Mouse (Mus musculus) lung, postnatal 0 days (tissue): ENCODE data around the gene Tmem259.

Source experiments
- CTCF ChIP-seq: IDR thresholded peaks from 2 replicates; pipeline ENCODE4 v1.5.1; 2016; ENCODE audit warnings: antibody characterized with exemption, mild to moderate bottlenecking
- EP300 ChIP-seq: IDR thresholded peaks from 2 replicates; pipeline ENCODE4 v1.6.1; 2016; ENCODE audit warnings: antibody characterized with exemption, mild to moderate bottlenecking, control low read depth

DNA sequence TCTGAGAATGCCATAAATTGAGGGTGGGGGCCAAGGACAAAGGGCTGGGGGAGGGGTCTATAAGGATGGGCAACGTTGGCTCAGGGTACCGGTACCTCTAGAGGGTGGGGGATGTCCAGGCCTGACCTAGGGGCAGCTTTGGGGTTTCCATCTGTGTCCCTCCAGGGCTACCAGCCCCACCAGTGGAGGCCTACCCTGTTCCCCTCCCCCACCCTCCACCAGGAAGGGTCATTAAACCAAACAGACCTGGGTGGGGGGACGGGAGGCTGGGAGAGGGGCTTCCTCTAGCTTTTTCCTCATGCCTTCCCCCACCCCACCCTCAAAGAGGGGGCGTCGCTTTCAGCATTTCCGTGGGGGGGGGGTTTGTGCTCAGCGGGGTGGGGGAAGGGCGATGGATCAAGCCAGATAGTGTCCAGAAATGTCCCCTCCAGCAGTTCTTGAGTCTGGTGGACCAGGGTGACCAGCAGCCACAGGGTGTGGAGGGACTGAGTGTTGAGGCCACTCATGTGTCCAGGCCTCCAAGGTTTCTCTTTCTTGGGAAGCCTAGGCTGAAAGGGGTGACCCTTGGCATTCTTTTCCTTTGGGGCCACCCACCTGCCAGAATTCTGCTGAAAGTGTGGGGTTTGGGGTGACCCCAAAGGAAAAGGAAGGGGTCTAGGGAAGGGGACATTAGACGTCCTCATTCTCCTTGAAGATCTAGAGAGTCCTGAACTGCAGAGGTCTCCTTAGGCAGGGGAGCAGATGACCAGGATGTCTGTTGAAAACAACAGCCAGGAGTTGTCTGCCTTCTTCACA, 55.0 kb downstream of the Tmem259 start:
- TF ChIP-seq CTCF (no peak), EP300 (no peak)
